Mouse (Mus musculus): ENCODE results near the gene Slc30a1. TPM values are rescaled to one million over a fixed set of nuclear protein-coding genes. Genes with fewer than 3 reads are reported as not detected.

The Slc30a1 gene
- total RNA-seq, 2 experiments from 2014 or later = 5.8 to 6.4 TPM

DNA sequence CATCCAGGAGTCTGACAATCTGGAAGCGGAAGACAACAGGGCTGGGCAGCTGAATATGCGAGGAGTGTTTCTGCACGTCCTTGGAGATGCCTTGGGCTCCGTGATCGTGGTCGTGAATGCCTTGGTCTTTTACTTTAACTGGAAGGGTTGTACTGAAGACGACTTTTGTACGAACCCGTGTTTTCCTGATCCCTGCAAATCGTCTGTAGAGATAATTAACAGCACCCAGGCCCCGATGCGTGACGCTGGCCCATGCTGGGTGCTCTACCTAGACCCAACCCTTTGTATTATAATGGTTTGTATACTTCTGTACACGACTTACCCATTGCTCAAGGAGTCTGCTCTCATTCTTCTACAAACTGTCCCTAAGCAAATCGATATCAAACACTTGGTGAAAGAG, 2.3 kb downstream of the Slc30a1 start:
- Histone ChIP-seq H3K4me3 (peak overlapping the region; percentile 91), H3K27ac (no peak overlapping the region)
- DNase-seq = no peak
- TF ChIP-seq CTCF (IDR thresholded peaks at IDR 0.05) = no peak
- intact Hi-C loops (cut with DNase I) = loop anchor here (1.0 kb wide), 1 partner anchor 74 kb away; no protein-coding TSS in a partner anchor

GRCm38 (mm10) chr1:191909316-191909715, 2.7 kb downstream of the Slc30a1 start:
- H3K27ac ChIP-seq = no peak overlapping the region
- TF ChIP-seq CTCF (IDR thresholded peaks at IDR 0.05) = no peak
- H3K4me3 ChIP-seq = peak overlapping the region; percentile 91
- DNase-seq = no peak
- intact Hi-C loops (cut with DNase I) = no loop called here

- no peak for TF ChIP-seq CTCF (IDR thresholded peaks at IDR 0.05)
- no peak overlapping the region for H3K27ac ChIP-seq
- intact Hi-C loops (cut with DNase I) = no loop called here
- peak overlapping the region; percentile 13 for H3K4me3 ChIP-seq
- no peak for DNase-seq
Observed at GRCm38 (mm10) chr1:191910646-191911045, 4.1 kb downstream of the Slc30a1 start.

DNA sequence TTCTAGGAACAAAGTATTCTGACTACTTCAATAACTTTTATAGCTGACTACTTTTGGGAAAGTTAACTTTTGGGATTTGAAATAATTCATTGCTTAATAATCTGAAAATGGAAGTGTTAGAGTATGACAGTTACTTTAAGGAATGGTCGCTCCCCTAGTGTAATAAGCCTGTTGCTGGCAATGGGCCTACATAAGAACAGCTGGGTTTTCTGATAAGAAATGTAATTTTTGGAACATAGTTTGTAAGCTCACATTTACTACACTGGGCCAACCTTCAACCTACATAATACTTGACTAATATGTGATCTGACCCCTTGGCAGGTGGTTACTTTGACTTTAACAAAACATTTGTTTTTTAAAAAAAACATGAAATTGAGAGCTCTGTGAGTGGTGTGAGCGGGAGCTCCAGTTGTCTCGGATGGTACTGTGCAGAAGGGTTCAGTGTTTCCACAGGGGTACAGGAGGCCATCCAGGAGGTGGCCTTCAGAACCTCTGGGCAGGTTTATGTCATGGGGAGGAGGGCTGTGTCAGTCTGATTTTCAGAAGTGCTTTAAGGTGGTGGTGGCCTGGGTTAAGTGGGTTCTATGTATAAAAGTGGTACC, 4.6 kb downstream of the Slc30a1 start:
- no peak for DNase-seq
- no peak for TF ChIP-seq CTCF (IDR thresholded peaks at IDR 0.05)
- Histone ChIP-seq H3K4me3 (peak overlapping the region; percentile 36), H3K27ac (no peak overlapping the region)
- intact Hi-C loops (cut with DNase I) = no loop called here

- no peak for DNase-seq
- intact Hi-C loops (cut with DNase I) = no loop called here
- no peak overlapping the region for H3K4me3 ChIP-seq
- no peak for TF ChIP-seq CTCF (IDR thresholded peaks at IDR 0.05)
- no peak overlapping the region for H3K27ac ChIP-seq
Observed at GRCm38 (mm10) chr1:191914647-191915046, 8.1 kb downstream of the Slc30a1 start.

GRCm38 (mm10) chr1:191915586-191915985, 9.0 kb downstream of the Slc30a1 start:
- Histone ChIP-seq H3K27ac (no peak overlapping the region), H3K4me3 (no peak overlapping the region)
- intact Hi-C loops (cut with DNase I) = no loop called here
- DNase-seq = no peak
- no peak for TF ChIP-seq CTCF (IDR thresholded peaks at IDR 0.05)

- Histone ChIP-seq H3K4me3 (no peak overlapping the region), H3K27ac (no peak overlapping the region)
- DNase-seq = no peak
- intact Hi-C loops (cut with DNase I) = no loop called here
- TF ChIP-seq CTCF (IDR thresholded peaks at IDR 0.05) = no peak
Observed at GRCm38 (mm10) chr1:191916876-191917275, 10.3 kb downstream of the Slc30a1 start.

GRCm38 (mm10) chr1:191919336-191919735, 12.8 kb downstream of the Slc30a1 start:
- H3K27ac ChIP-seq = no peak overlapping the region
- DNase-seq = peak; percentile 8
- intact Hi-C loops (cut with DNase I) = no loop called here
- H3K4me3 ChIP-seq = no peak overlapping the region
- no peak for TF ChIP-seq CTCF (IDR thresholded peaks at IDR 0.05)

DNA sequence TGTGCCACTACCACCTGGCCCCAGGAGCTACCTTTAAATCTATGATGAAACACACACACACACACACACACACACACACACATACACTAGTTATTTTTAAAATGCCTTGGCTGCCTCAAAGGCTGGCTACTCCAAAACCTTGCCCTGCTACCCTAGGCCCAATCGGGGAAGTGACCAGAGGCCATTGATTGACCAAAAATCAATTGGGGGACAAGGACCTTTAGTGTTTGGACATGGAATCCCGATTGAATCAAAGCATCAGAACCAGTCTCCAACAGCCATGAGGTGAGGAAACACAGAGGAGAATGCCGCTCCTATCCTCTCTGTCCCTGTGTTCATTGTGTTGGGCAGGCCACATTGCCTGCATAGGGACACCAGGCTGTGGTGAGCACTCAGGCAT, 15.1 kb downstream of the Slc30a1 start:
- no peak for TF ChIP-seq CTCF (IDR thresholded peaks at IDR 0.05)
- DNase-seq = no peak
- intact Hi-C loops (cut with DNase I) = no loop called here
- no peak overlapping the region for H3K4me3 ChIP-seq
- H3K27ac ChIP-seq = no peak overlapping the region

GRCm38 (mm10) chr1:191925496-191925895, 18.9 kb downstream of the Slc30a1 start:
- DNase-seq = peak; percentile 9
- Histone ChIP-seq H3K4me3 (no peak overlapping the region), H3K27ac (no peak overlapping the region)
- TF ChIP-seq CTCF (IDR thresholded peaks at IDR 0.05) = no peak
- intact Hi-C loops (cut with DNase I) = no loop called here

GRCm38 (mm10) chr1:191926681-191927080, 20.1 kb downstream of the Slc30a1 start:
- intact Hi-C loops (cut with DNase I) = no loop called here
- Histone ChIP-seq H3K27ac (no peak overlapping the region), H3K4me3 (no peak overlapping the region)
- peak; percentile 8 for DNase-seq
- no peak for TF ChIP-seq CTCF (IDR thresholded peaks at IDR 0.05)

DNA sequence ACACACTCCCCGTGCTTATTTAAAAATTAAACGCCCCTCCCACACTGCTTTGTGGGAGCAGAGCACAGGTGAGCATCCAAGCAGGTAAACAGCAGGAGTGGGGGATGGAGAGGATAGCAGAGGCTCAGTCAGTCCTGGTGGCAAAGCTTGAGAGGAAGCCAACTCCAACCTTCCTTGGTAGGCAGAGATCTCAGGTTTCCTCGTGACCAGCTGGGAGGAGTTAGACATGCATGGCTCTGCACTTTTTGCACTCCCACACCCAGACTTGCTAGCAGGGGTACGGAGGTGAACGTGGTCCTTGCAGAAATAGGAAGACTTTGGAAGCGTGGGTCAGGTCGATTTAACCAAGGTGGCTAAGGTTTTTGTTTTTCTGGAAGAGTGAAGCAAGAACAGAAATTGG, 21.8 kb downstream of the Slc30a1 start:
- DNase-seq = no peak
- H3K27ac ChIP-seq = no peak overlapping the region
- intact Hi-C loops (cut with DNase I) = no loop called here
- H3K4me3 ChIP-seq = no peak overlapping the region
- TF ChIP-seq CTCF (IDR thresholded peaks at IDR 0.05) = no peak

- no peak for TF ChIP-seq CTCF (IDR thresholded peaks at IDR 0.05)
- H3K27ac ChIP-seq = peak overlapping the region; percentile 28; the same call in 1 of the 2 replicates
- H3K4me3 ChIP-seq = no peak overlapping the region
- DNase-seq = peak; percentile 11
- intact Hi-C loops (cut with DNase I) = no loop called here
Observed at GRCm38 (mm10) chr1:191929065-191929464, 22.5 kb downstream of the Slc30a1 start.

DNA sequence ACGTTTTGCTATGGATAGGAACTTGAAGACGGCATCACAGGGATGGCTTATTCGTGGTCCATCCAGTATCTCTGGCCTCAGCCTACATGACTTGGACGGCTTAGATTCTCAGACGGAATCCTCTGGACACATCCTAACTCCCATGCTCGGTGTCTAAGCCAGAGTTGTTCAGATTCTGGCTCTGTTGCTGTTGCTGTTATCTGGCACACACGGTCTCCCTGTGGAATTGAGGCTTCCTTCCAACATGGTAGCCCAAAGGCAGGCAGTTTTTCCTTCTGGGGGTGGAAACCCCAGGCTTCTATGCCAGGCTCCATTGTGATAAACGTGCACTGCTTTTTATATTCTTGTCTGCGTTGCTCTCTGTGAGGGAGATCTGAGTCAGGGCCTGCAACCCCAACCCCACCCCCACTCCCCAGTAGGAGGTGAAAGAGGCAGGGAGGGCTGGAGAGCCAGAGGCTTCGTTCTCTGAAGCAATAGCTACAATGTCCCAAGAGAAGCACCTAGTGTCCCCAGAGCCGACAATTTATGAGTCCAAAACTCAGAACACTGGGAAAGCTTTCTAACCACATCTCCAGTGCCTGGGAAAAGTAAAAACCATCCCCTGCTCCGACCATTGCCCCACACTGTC, 23.4 kb downstream of the Slc30a1 start:
- peak; percentile 24 for DNase-seq
- intact Hi-C loops (cut with DNase I) = no loop called here
- H3K4me3 ChIP-seq = no peak overlapping the region
- no peak for TF ChIP-seq CTCF (IDR thresholded peaks at IDR 0.05)
- no peak overlapping the region for H3K27ac ChIP-seq

Data from gastrocnemius, adult 2 months (tissue).